Mouse (Mus musculus): ENCODE results near the gene Rims4. TPM values are rescaled to one million over a fixed set of nuclear protein-coding genes. Genes with fewer than 3 reads are reported as not detected.

Gene Rims4
- polyA plus RNA-seq, 1 experiment = 0.14 TPM

- H3K4me1 ChIP-seq (ENCODE audit: control insufficient read depth, insufficient read depth, low read length) = 0 out of 2 replicates have a peak, but pooled peaks cover 5% of the 10 kb centered on the region
- H3K27ac ChIP-seq (ENCODE audit: insufficient read depth, low read length) = peak overlapping the region; percentile 76
- H3K4me3 ChIP-seq (ENCODE audit: insufficient read depth, low read length) = no peak overlapping the region
- 0 out of 2 replicates have a peak, but pooled peaks have one; percentile 4 for TF ChIP-seq POLR2A (IDR thresholded peaks at IDR 0.05; ENCODE audit: low read depth, low read length)
- TF ChIP-seq CTCF (IDR thresholded peaks at IDR 0.05; ENCODE audit: borderline replicate concordance, insufficient read depth, low read length) = no peak
These were observed 105.4 kb downstream of the Rims4 start for GRCm38 (mm10) chr2:163813077-163813476.

Other genes with a start within 250 kb of the Rims4 start
- gene Ada, start 168.4 kb downstream of the Rims4 start, polyA plus RNA-seq (2011; ENCODE audit: insufficient read length, low read depth, missing spikeins) = 26.9 and 32.7 TPM in 2 replicates
- 203 and 212 TPM in 2 replicates for gene Ccn5, start 97.8 kb downstream of the Rims4 start, polyA plus RNA-seq (2011; ENCODE audit: insufficient read length, low read depth, missing spikeins)
- gene Kcnk15, start 65.0 kb downstream of the Rims4 start, polyA plus RNA-seq (2011; ENCODE audit: insufficient read length, low read depth, missing spikeins) = 0.26 TPM in 1 of 2 replicates, not detected in the other
- gene Ywhab, start 76.3 kb upstream of the Rims4 start, polyA plus RNA-seq (2011; ENCODE audit: insufficient read length, low read depth, missing spikeins) = 208 and 218 TPM in 2 replicates
- gene Pabpc1l, start 106.8 kb upstream of the Rims4 start, polyA plus RNA-seq (2011; ENCODE audit: insufficient read length, low read depth, missing spikeins) = 1.4 and 1.5 TPM in 2 replicates
- 23.1 and 24.0 TPM in 2 replicates for gene Stk4, start 151.6 kb upstream of the Rims4 start, polyA plus RNA-seq (2011; ENCODE audit: insufficient read length, low read depth, missing spikeins)
- gene Tomm34, start 152.5 kb upstream of the Rims4 start, polyA plus RNA-seq (2011; ENCODE audit: insufficient read length, low read depth, missing spikeins) = 37.2 and 38.8 TPM in 2 replicates

Data from embryonic fibroblast, embryonic 13.5 days (primary cell).